Mouse (Mus musculus): ENCODE measurements around the gene Rassf2.

DNA sequence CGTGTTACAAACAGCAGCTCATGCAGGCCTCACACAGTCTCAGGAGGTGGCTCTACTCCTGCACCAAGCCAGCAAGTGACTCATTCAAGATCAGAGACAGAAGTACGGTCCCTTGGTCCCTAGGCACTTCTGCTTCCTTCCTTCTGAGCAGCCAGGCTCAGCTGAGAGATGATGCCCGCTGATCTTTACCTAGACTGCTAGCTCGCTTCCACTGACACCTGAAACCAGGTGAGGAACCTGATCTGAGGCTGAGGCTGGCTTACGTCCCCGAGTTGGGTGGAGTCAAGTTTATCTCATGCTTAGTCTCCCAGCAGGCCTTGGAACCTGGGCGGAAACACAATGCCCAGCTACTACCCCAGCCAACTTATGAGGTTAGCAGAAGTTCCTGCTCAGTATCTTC, 9.8 kb upstream of the Rassf2 start:
- TF ChIP-seq CTCF (IDR thresholded peaks at IDR 0.05; ENCODE audit: control insufficient read depth, insufficient read depth, low read length) (no peak), POLR2A (IDR thresholded peaks at IDR 0.05; ENCODE audit: borderline replicate concordance, control insufficient read depth, low read depth, low read length) (no peak)

Data from bone marrow, adult 2 months (tissue).